Mouse (Mus musculus) naive thymus-derived CD4-positive, alpha-beta T cell, adult 2 months (primary cell): ENCODE data around the gene Mamstr.

Experiments used
- DNase-seq: peaks from one replicate; pipeline ENCODE4 v3.0.0-alpha.2; 2011; ENCODE audit warnings: low read depth

Mamstr gene

DNA sequence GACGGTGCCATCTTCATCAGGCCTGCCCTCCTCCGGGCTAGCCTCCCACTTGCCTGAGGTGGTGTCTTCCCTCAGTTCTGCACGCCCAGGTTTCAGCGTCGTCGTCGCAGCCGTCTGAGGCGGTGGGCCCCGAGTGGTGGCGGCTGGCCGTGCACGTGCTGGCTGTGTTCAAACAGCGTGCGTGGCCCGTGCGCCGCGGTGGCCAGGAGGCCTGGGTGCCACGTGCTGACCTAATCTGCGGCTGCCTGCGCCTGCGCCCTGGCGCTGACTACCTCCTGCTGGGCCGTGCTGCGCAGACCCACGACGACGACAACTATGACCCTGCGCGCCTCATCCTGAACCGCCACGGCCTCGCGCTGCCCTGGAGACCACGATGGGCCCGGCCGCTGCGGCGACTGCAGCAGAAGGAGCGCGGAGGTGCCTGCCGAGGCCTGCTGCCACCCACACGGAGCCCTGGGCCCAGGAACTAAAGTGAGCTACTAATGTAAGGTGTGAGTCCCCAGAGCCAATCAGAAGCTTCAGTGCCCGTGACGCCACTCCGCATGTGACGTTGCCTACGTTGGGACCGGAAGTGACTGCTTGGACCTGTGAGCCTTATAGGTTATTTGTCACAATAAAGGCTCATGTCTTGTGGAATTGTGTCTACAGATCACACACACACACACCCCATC lies 54.3 kb downstream of the Mamstr start, which contains the start of gene Sec1:
Sec1 (minus strand) TSS at position 482 of the 671 bp plus-strand sequence.
- DNase-seq: no peak

DNA sequence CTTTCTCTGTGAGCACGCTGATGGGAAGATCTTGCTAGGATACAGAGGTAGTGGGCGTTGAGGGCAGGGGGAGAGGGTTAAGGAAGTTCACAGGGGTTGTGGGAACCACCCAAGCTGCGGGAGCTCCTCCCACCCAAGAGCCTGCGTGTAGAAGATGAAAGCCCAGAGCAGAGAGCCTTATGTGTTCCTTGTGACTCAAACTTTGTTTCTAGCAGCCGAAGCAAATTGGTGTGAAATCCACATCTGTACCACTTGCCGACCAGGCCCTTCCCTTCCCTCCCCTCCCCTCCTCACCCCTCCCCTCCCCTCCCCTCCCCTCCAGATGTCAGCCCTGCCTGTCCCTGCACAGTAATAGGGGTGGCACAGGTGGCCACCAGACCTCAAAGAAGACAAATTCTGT lies 55.3 kb downstream of the Mamstr start:
- DNase-seq: peak; percentile 63
